Mouse (Mus musculus) cerebellum, adult 2 months (tissue): ENCODE measurements around the gene Try10.

ENCODE experiments used
- CTCF ChIP-seq: fragments of 200-500 bp; IDR thresholded peaks from 2 replicates; pipeline ENCODE4 v1.5.1; 2011; ENCODE audit warnings: low read depth, mild to moderate bottlenecking, control low read depth, low read length, moderate library complexity, borderline replicate concordance; ENCODE audit not compliant: insufficient read depth
- POLR2A ChIP-seq: fragments of 200-500 bp; IDR thresholded peaks from 2 replicates; pipeline ENCODE4 v1.6.1; 2011; ENCODE audit warnings: low read length, control low read depth, borderline replicate concordance; ENCODE audit not compliant: insufficient read depth

DNA sequence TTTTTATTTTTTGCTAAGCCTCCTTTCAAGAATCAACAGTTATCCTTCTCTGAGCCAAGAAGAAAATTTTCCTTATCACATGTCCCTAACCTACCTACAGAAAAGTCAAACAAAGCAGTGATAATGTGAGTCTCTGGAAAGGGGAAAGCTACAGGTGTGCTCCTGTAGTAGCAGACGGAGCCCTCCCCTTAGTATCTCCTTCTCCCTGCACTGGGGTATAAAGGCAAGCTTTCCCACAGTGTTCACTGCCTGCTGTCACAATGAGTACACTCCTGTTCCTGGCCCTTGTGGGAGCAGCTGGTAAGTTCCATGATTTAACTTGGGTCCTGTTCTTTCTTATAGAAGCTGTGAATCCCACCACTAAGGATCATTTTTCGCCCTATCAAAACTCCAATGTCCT is at the start of gene Try10:
- TF ChIP-seq CTCF (no peak), POLR2A (no peak)
